Mouse (Mus musculus): ENCODE data around the gene Tcf12.

DNA sequence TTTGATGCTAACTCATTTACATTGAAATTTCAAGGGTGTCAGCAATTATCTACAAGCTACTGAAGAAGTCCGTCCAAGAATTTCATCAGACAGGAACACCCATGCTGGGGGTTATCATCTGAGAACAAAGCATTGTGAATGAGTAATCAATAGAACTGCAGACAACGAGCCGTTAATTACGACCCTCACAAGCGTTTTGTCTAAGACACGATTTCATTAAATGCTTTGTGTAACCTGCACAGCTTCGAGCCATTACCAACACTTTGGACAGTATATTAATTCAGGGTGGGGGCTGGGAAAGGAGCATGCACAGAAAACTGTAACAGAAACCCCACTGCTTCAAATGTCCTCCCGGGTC is 180.3 kb downstream of the Tcf12 start:
- no peak for TF ChIP-seq CTCF (IDR thresholded peaks at IDR 0.05; ENCODE audit: borderline replicate concordance, insufficient read depth, low read length)
- TF ChIP-seq POLR2A (IDR thresholded peaks at IDR 0.05; ENCODE audit: low read depth, low read length): no peak
